Mouse (Mus musculus) megakaryocyte, embryonic 14.5 days (primary cell): ENCODE measurements around the gene Endou. TPM values are rescaled to one million over a fixed set of nuclear protein-coding genes. Genes with fewer than 3 reads are reported as not detected.

ENCODE experiments used
- H3K27me3 ChIP-seq: replicated peaks from 2 replicates; pipeline ENCODE3; 2012; ENCODE audit warnings: inconsistent platforms
- H3K36me3 ChIP-seq: replicated peaks from 2 replicates; pipeline ENCODE3; 2012; ENCODE audit warnings: low read length, inconsistent platforms, mixed read lengths
- H3K4me1 ChIP-seq: 2 replicates; pipeline ENCODE4 v1.6.1; 2012; ENCODE audit warnings: inconsistent platforms
- H3K4me3 ChIP-seq: replicated peaks from 2 replicates; pipeline ENCODE3; 2012; ENCODE audit warnings: moderate library complexity, mild to moderate bottlenecking, inconsistent platforms
- H3K9me3 ChIP-seq: 2 replicates; pipeline ENCODE4 v1.6.1; 2012; ENCODE audit warnings: inconsistent platforms
- FLI1 ChIP-seq: IDR thresholded peaks from 2 replicates; pipeline ENCODE4 v1.6.1; 2012; ENCODE audit warnings: low read length, inconsistent platforms, mixed read lengths
- GATA1 ChIP-seq: IDR thresholded peaks from 3 replicates; pipeline ENCODE4 v1.6.1; 2012; ENCODE audit warnings: mixed read lengths, low read length, inconsistent platforms, borderline replicate concordance
- polyA plus RNA-seq: library from polyadenylated mRNA; stranded (reverse); fragments of >175 nt; gene quantifications from 2 replicates; pipeline ENCODE4 v1.2.3, GENCODE M21; 2012; ENCODE audit warnings: low replicate concordance; ENCODE audit not compliant: insufficient read depth

Gene Endou
- 0.09 TPM in 1 of 2 replicates, not detected in the other for polyA plus RNA-seq

DNA sequence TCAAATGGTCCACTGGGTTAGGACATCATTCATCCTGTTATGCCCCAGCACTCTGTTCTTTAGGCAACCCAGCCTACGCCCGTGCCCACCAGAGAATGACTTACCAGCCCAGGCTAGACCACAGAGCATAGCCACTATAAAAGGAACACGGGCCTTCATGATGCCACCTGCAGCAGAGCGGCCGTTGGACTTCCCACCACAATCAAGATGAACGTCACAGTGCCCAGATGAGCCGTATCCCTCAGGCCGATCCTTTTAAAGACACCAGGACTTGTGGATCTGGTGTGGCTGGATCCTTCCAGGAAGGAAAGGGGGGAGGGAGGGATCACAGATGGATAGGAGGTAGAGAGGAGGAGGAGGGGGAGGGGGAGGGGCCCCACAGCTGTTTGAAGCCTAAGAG is at the start of gene Endou:
Endou (minus strand) TSS at position 229 of the 400 bp plus-strand sequence.
- TF ChIP-seq GATA1 (no peak), FLI1 (no peak)
- Histone ChIP-seq H3K4me1 (peaks cover 13% of the 10 kb centered on the region), H3K9me3 (no peaks in the 10 kb centered on the region), H3K4me3 (no peak within 1 kb of the TSS), H3K36me3 (no peaks in the 10 kb centered on the region), H3K27me3 (peaks cover 56% of the 10 kb centered on the region)

DNA sequence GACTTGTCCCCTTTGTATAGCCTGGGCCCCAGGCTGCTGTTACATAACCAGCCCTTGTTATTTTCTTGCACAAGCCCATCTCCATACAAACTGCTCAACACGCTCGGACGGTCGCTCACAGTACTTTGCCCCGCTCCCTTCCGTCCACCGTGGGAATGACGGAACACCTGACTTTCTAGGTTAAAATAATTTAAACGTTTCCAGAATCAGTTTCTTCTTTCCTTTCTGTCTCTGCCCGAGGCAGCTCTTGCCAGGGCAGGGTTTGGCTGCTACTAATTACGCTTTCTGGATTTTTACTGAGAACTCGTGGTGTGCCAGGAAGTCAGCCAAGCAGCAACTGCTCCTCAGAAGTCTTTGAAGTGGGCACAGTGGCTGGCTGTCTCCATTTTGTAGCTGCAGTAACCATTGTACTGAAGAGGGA is 49.5 kb upstream of the Endou start:
- Histone ChIP-seq H3K4me3 (no peak overlapping the region), H3K4me1 (peaks cover 43% of the 10 kb centered on the region), H3K27me3 (peaks cover 8% of the 10 kb centered on the region), H3K9me3 (no peaks in the 10 kb centered on the region), H3K36me3 (no peaks in the 10 kb centered on the region)
- TF ChIP-seq FLI1 (no peak), GATA1 (no peak)

- H3K27me3 ChIP-seq: peaks cover 18% of the 10 kb centered on the region
- peaks cover 41% of the 10 kb centered on the region for H3K4me1 ChIP-seq
- H3K9me3 ChIP-seq: no peaks in the 10 kb centered on the region
- TF ChIP-seq GATA1 (no peak), FLI1 (no peak)
- no peaks in the 10 kb centered on the region for H3K36me3 ChIP-seq
- no peak overlapping the region for H3K4me3 ChIP-seq
Observed at GRCm38 (mm10) chr15:97779576-97779975, 48.4 kb upstream of the Endou start.

GRCm38 (mm10) chr15:97778311-97779098 is 47.4 kb upstream of the Endou start, which contains the start of gene Slc48a1:
Gene Slc48a1, plus strand, starts transcription at chr15:97778520.
- Histone ChIP-seq H3K36me3 (no peaks in the 10 kb centered on the region), H3K4me1 (peaks cover 51% of the 10 kb centered on the region), H3K9me3 (no peaks in the 10 kb centered on the region), H3K27me3 (peaks cover 18% of the 10 kb centered on the region), H3K4me3 (no peak within 1 kb of the TSS)
- TF ChIP-seq GATA1 (no peak), FLI1 (no peak)

DNA sequence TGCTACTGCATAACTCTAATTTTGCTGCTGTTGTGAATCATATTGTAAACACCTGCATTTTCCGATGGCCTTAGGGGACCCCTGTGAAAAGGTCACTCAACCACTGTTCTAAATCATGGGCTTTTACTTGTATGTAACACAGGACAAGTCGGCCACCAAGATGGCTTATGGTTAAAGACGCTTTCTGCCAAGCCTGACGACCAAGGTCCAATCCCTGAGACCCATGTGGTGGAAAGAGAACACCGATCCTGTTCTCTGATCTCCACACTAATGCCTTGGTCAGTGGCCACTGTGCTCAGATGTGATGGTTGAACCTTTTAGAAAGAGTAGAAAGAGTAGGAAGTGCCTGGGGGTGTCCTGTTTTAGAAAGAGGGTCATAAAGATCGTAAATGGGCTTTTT is 45.8 kb upstream of the Endou start:
- Histone ChIP-seq H3K4me3 (no peak overlapping the region), H3K36me3 (no peaks in the 10 kb centered on the region), H3K4me1 (peaks cover 52% of the 10 kb centered on the region), H3K27me3 (peaks cover 20% of the 10 kb centered on the region), H3K9me3 (no peaks in the 10 kb centered on the region)
- TF ChIP-seq GATA1: no peak
- no peak for TF ChIP-seq FLI1

DNA sequence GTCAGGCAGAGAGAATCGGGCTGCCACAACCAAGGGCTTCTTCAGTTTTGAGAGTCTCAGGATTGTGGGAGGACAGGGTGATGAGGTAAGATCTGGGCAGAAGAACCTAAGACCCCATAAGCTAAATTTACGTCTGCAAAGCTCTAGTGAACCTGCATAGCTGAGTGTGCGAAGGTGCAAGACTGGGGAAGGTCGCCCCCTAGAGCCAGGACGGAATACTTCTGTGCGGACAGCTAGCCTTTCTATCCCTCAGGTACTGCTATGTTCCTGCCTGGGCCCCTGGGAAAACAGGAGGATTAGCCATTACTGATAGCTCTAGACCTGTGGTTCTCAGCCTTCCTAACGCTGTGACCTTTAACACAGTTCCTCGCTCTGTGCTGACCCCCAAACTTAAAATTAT is 45.4 kb upstream of the Endou start:
- TF ChIP-seq GATA1: no peak
- no peak for TF ChIP-seq FLI1
- Histone ChIP-seq H3K4me1 (peaks cover 53% of the 10 kb centered on the region), H3K36me3 (no peaks in the 10 kb centered on the region), H3K9me3 (no peaks in the 10 kb centered on the region), H3K4me3 (no peak overlapping the region), H3K27me3 (peaks cover 21% of the 10 kb centered on the region)

DNA sequence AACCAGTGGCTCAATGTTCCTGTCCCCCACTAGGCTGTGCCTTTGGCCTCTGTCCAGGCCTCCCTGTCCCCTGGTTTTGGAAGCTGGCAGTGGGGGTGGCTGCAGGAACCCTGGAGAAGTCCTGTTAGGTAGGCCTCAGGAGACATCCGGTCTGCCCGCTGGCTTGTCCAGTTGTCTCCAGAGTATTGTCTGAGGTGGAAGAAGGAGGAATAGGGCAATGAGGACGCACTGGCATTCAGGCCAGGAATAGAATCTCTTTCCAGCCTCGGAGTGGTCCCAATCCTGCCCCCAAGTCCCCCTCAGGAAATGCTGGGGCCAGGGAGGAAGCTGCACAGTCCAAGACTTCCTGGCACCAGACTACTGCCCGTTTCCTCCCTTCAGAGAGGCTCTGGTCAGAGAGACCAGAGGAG is 42.8 kb upstream of the Endou start:
- Histone ChIP-seq H3K4me1 (peaks cover 55% of the 10 kb centered on the region), H3K9me3 (no peaks in the 10 kb centered on the region), H3K36me3 (no peaks in the 10 kb centered on the region), H3K27me3 (peaks cover 45% of the 10 kb centered on the region), H3K4me3 (no peak overlapping the region)
- TF ChIP-seq GATA1 (no peak), FLI1 (no peak)

- H3K4me1 ChIP-seq: peaks cover 63% of the 10 kb centered on the region
- TF ChIP-seq GATA1 (no peak), FLI1 (no peak)
- H3K4me3 ChIP-seq: no peak overlapping the region
- no peaks in the 10 kb centered on the region for H3K9me3 ChIP-seq
- peaks cover 51% of the 10 kb centered on the region for H3K27me3 ChIP-seq
- H3K36me3 ChIP-seq: no peaks in the 10 kb centered on the region
Observed at GRCm38 (mm10) chr15:97773108-97773507, 42.0 kb upstream of the Endou start.

DNA sequence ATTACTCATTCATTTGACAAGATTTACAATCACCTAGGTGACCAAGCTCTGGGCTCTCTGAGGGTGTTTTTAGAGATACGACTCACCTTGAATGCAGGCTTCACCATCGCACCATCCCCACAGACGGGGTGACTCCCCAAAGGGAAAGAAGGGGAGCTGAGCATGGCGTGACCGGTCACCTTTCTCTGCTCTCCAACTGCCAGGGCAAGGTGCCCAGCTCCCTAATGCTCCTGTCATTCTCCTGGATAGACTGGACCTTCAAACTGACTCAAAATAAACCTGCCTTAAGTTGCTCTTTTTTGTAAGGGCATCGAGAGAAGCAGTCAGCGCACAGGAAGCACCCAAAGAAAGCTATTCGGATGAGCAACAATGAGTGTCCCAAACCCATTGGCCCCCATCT is 39.1 kb upstream of the Endou start:
- Histone ChIP-seq H3K4me3 (no peak overlapping the region), H3K27me3 (peaks cover 70% of the 10 kb centered on the region), H3K36me3 (no peaks in the 10 kb centered on the region), H3K4me1 (peaks cover 68% of the 10 kb centered on the region), H3K9me3 (no peaks in the 10 kb centered on the region)
- TF ChIP-seq FLI1 (no peak), GATA1 (no peak)

- Histone ChIP-seq H3K27me3 (peaks cover 81% of the 10 kb centered on the region), H3K4me3 (peak overlapping the region; percentile 90), H3K9me3 (no peaks in the 10 kb centered on the region), H3K4me1 (peaks cover 60% of the 10 kb centered on the region), H3K36me3 (no peaks in the 10 kb centered on the region)
- TF ChIP-seq GATA1: no peak
- TF ChIP-seq FLI1: no peak
Observed at GRCm38 (mm10) chr15:97768192-97768591, 37.1 kb upstream of the Endou start.
